Mouse (Mus musculus): ENCODE data around the gene 1700018B08Rik.

Gene 1700018B08Rik

GRCm38 (mm10) chr8:121544276-121544785 is at the start of gene 1700018B08Rik:
TSS of gene 1700018B08Rik (minus strand) at chr8:121544320.
- no peak for DNase-seq

- DNase-seq = no peak
These were observed 49.2 kb upstream of the 1700018B08Rik start for GRCm38 (mm10) chr8:121593293-121593692.

GRCm38 (mm10) chr8:121591178-121592066 is 47.3 kb upstream of the 1700018B08Rik start:
- no peak for DNase-seq

- peak; percentile 98 for DNase-seq
These were observed 46.4 kb upstream of the 1700018B08Rik start, which contains the start of gene Map1lc3b for GRCm38 (mm10) chr8:121590203-121591177. TSS of gene Map1lc3b (plus strand) at chr8:121590361.

- no peak for DNase-seq
These were observed 45.1 kb upstream of the 1700018B08Rik start for GRCm38 (mm10) chr8:121589205-121589726.

- no peak for DNase-seq
These were observed 44.6 kb upstream of the 1700018B08Rik start for GRCm38 (mm10) chr8:121588750-121589149.

GRCm38 (mm10) chr8:121585159-121585825 is 41.2 kb upstream of the 1700018B08Rik start:
- DNase-seq = peak; percentile 100

- DNase-seq = no peak
These were observed 40.6 kb upstream of the 1700018B08Rik start for GRCm38 (mm10) chr8:121584730-121585129.

GRCm38 (mm10) chr8:121583653-121584052 is 39.5 kb upstream of the 1700018B08Rik start:
- no peak for DNase-seq

GRCm38 (mm10) chr8:121580465-121580864 is 36.3 kb upstream of the 1700018B08Rik start:
- DNase-seq = no peak

- peak; percentile 93 for DNase-seq
These were observed 34.7 kb upstream of the 1700018B08Rik start, which contains the start of gene Fbxo31 for GRCm38 (mm10) chr8:121578676-121579451. TSS of gene Fbxo31 (minus strand) at chr8:121578806.

GRCm38 (mm10) chr8:121577751-121578675 is 33.9 kb upstream of the 1700018B08Rik start:
- no peak for DNase-seq

- no peak for DNase-seq
These were observed 31.5 kb upstream of the 1700018B08Rik start for GRCm38 (mm10) chr8:121575661-121576060.

- no peak for DNase-seq
These were observed 29.2 kb upstream of the 1700018B08Rik start for GRCm38 (mm10) chr8:121573275-121573674.

- no peak for DNase-seq
These were observed 28.0 kb upstream of the 1700018B08Rik start for GRCm38 (mm10) chr8:121572121-121572520.

- DNase-seq = no peak
These were observed 26.7 kb upstream of the 1700018B08Rik start for GRCm38 (mm10) chr8:121570801-121571200.

- DNase-seq = peak; percentile 48
These were observed 26.2 kb upstream of the 1700018B08Rik start for GRCm38 (mm10) chr8:121570335-121570734.

- no peak for DNase-seq
These were observed 24.2 kb upstream of the 1700018B08Rik start for GRCm38 (mm10) chr8:121568321-121568720.

GRCm38 (mm10) chr8:121563701-121564100 is 19.6 kb upstream of the 1700018B08Rik start:
- no peak for DNase-seq

GRCm38 (mm10) chr8:121562941-121563351 is 18.8 kb upstream of the 1700018B08Rik start:
- DNase-seq = no peak

Data from right cerebral cortex, postnatal 25 days (tissue).